Mouse (Mus musculus) G1E (cell line): Measurements from ENCODE around the gene Klhdc3.

Experiments used
- CTCF ChIP-seq: IDR thresholded peaks from 2 replicates; pipeline ENCODE4 v1.5.1; 2012; ENCODE audit warnings: low read depth, low read length, inconsistent platforms, mixed read lengths
- GATA1 ChIP-seq: IDR thresholded peaks from 2 replicates; pipeline ENCODE4 v1.6.1; 2012; ENCODE audit warnings: borderline replicate concordance, low read length, inconsistent platforms, mixed read lengths
- GATA2 ChIP-seq: IDR thresholded peaks from 2 replicates; pipeline ENCODE4 v1.6.1; 2012; ENCODE audit warnings: low read depth, low read length, inconsistent platforms, borderline replicate concordance
- TAL1 ChIP-seq: conservative IDR thresholded peaks from 2 replicates; pipeline ENCODE4 v1.6.1; 2012; ENCODE audit warnings: low read depth, low read length, inconsistent platforms, mixed read lengths

DNA sequence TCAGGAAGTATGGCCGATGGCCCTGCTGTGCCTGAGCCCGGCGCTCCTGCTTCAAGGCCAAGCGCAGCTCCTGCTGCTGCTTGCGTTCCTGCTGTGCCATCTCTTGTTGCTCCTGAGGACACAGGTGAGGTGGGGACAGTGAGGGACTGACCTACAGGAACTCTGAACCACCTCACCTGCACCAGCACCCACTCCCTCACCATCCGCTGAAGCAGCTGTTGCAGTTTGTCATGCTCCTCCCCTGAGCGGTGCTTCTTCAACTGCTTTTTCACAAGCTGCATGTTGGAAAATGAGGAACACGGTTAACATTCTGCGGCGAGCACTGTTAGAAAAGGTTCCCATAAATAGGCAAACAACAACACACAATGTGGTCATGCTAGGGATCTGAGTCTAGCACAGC lies 10.8 kb downstream of the Klhdc3 start:
- TF ChIP-seq CTCF (no peak), GATA2 (no peak), GATA1 (no peak), TAL1 (no peak)
